Mouse (Mus musculus) ovary, postnatal 10 days (tissue): Measurements from ENCODE around the gene Celf2.

Experiments used
- DNase-seq: peaks from one replicate; pipeline ENCODE4 v3.0.0; 2022; ENCODE audit warnings: low spot score

Gene Celf2

DNA sequence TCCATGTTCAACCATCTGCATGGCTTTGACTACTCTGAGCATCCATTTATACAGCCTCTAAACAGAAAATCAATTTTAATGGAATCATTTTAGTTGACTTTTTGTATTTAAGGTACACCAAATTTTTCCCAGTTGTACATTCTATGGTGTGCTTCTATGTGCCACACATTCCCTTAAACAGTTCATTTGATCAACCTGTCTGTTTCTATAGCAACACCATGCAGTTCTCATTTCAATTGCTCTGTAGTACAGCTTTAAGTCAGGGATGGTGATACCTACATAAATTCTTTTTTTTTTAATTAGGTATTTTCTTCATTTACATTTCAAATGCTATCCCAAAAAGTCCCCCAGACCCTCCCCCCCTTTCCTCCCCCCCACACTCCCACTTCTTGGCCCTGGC lies 831.9 kb downstream of the Celf2 start:
- DNase-seq: no peak

DNA sequence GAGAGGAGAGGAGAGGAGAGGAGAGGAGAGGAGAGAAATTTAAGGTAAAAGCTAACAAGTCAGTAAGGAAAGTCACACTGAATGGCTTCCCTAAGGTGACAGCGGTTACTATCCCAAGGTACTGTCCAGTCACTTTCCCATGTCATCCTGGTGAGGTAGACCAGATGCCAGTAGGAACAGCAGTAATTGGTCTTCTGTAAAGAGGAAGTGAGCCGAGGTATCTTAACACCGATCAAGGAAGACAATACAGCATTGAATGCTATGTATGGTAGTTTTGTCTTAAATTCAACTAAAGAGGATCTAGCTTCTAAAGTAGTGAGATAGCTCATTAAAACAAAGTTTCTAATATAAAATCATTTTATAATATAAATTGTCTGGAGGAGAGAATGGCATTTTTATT lies 835.0 kb downstream of the Celf2 start:
- no peak for DNase-seq

DNA sequence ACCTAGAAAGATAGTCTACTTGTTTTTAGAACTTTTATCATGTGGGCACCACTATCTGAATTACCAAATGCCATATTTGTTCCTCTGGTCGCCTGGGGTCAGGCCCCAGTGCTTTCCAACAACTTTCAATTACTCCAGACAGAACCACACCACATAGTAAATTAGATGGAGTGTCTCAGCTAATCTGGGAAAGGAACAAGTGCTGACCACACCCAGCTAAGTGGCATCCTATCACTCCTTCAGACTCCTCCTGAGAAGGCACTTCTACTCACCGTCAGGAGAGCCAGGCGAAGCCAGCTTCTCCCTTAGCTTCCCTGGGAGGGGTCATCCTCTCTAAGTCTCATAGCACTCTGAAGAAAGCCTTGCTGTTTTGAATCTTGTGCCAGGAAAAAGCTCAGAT lies 835.9 kb downstream of the Celf2 start:
- no peak for DNase-seq

DNA sequence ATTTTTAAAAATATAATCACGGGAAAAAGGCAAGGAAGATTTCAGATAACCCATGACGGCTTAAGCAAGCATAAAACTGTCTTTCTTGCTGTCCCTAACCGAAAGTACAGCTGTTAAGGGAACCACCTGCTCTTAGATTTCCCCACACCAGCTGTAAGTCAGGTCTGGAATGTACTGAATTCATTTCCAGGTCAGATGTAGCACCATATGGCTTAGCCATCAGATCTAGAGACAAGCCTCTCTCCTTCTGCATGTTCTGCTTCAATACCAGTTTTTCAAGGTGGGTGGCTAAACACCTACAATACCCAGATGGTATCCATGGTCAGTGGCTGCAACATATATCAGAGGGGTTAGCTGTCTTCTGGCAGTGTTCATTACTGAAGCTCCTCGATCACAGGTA lies 841.8 kb downstream of the Celf2 start:
- DNase-seq: no peak

DNA sequence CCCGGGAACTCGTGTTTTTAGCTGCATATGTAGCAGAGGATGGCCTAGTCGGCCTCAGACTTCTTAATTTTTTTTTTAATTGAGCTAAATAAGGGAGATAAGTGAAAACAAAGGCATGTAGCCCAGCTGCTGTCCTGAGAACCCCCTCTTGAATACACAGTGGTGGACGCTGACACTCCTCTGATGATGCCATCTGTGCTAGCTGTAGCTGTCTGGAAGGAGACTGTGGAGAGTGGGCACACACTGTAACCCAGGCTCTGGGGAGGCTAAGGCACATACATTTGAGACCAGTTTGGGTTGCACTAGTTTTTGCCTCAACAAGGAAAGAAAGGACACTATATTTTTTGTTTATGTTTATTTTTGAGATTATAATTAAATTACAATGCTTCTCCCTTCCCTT lies 849.5 kb downstream of the Celf2 start:
- DNase-seq: no peak

DNA sequence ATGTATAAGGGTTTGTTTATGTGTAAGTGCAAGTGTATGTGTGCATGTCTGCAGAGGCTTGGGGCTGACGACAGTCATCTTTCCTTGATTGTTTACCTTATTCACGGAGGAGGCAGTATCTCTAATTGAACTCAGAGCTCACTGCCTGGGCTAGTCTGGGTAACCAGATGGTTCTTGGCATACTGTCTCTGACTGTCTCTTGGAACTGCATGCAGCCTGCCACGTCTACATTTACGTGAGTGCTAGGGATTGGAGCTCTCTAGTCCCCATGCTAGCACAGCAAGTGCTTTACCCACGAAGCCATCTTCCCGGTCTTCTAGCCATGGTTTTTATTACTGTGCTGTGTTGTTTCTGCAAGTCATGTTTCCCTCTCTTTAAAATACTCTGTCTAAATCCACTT lies 855.6 kb downstream of the Celf2 start:
- no peak for DNase-seq

DNA sequence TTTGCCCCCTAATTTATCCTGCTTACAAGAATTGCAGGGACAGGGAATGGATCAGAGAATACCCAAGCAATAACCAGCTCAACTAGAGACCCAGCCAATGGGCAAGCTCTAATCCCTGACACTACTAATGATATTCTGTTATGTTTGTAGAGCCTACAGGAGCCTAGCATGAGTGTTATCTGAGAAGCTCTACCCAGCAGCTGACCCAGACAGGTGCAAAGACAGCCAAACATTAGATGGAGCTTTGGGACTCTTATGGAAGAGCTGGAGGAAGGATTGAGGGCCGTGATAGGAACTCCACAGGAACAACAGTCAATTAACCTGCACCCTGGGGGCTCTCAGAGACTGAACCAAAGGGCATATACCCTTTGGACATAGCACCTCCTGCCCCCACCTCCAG lies 857.7 kb downstream of the Celf2 start:
- DNase-seq: no peak

DNA sequence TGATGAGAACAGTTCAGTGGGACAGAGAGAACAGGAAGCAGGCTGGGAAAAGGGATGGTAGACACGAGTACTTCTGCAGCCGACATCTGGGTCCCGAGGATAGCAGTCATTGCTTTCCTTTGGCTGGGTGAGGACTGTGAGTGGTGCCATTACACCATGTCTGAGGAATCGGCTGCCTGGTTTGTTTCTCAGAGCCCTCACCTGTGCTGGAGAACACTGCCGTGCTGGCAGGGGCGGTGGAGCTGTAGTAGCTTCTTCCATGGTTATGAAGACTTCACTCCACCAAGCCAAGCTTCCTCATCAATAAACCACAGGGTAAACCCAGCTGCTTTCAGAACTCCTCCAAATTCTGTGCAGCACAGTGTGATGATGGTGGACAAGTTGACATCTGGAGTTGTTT lies 860.5 kb downstream of the Celf2 start:
- no peak for DNase-seq

DNA sequence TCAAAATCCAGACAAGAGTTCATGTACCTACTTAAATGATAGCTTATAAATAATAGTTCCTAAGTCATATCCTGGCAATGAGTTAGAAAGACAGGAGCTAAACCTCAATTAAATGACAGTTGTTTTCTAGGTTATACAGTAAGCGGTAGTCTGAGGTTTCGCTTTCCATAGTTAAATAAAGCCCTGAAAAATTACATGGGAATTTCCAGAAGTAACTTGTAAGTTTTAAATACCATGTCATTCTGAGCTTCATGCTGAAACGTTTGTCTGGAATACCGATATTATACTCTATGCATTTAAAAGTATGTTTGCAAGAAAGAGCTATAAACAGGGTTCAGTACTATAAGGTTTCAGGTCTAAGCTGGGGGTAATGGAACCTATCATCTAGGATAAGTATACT lies 862.3 kb downstream of the Celf2 start:
- DNase-seq: no peak

DNA sequence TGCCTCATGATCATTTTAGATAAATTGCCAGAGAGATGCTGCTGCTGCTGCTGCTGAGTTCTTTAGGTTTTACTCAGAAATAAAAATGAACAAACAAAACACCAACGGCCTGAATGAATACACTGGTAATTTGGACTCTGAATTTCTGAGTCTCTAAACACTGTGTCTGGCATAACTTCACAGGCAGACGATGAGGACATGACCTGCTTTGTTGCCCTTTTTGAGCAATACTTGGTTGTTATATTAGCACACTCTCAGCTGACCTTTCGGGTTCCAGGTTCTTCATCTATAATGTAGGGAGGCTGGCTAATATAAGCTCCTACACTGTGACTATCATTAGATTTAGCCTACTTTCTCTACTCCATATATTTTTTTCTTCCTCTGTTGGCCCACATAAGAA lies 863.0 kb downstream of the Celf2 start:
- no peak for DNase-seq

DNA sequence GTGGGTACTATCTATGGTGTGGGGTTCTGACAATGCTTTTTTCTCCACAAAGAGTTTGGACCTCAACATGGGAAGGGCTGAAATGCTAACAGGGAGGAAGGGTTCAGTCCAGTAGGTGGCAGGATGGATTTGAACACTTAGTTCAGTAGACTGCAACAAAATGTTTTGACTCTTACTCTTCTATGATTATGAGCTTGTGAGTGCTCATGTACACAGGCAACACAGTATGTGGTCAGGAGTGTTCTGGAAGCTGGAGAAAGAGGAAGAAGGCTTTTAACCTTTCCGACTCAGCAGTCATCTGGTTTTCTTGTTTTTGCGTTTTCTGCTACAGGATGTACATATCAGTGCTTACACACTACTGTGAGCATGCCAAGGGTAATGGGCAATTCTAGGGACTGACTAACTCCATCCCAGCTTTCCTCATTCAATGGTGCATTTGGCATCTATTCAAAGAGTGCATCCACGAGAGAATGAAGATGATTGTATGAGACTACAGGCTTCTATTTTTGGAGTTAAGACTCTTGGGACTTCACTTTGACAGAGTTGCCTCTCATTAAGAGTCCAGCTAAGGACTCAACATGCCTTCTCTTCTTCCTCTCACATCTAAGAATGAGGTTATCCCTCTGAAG lies 867.0 kb downstream of the Celf2 start:
- no peak for DNase-seq

DNA sequence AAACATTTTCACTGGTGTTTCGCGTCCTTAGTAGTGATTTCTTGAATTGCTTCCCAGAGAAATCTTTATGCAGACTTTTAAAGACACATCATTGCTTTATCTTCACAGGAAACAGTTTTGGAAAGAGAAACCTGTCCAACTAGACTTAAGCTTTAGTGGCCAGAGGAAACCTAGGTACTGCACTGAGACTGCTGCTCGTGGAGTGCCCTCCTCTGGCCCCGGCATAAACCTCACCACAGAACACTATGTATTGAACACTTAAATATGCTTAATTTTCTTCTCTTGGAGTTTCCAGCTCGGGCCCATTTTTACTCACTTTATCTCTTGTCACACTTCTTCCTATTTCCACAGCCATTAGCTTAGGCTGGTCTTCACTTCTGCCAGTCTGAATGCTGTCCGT lies 870.0 kb downstream of the Celf2 start:
- no peak for DNase-seq

DNA sequence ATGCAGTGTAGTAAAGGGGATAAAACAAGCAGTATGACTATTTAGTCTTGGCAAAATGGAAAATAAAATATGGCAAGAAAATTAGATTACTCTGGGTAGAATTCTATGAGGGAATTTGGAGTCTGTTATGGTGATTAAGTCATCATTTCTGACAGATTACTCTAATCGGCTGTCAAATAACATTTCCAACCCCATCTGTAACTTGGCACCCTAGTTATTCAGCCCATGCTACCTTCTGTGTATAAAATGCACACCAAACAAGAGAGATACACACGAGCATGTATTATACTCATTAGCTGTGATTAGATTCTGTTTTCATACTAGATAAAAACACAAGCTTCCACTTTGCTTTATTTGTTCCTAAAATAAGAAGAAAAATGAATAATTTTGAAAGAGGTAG lies 872.2 kb downstream of the Celf2 start:
- DNase-seq: no peak

DNA sequence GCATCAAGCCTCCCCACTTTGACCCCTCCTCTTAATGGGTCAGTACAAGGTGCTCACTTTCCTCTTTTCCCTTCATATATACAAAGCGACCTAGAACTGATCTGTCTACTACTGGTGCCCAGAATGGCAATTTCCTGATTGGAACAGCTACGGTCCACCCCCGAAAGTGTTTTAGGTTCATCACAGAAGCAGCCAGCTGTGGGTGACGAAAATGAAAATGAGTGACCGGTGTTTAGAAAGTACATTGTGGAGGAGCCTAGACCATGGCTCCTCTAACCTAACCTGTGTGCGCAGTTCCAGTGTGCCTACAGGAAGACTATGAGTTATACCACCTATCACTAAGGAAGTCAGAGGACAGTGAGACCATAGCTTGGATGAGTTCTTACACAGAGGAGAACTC lies 874.5 kb downstream of the Celf2 start:
- no peak for DNase-seq

DNA sequence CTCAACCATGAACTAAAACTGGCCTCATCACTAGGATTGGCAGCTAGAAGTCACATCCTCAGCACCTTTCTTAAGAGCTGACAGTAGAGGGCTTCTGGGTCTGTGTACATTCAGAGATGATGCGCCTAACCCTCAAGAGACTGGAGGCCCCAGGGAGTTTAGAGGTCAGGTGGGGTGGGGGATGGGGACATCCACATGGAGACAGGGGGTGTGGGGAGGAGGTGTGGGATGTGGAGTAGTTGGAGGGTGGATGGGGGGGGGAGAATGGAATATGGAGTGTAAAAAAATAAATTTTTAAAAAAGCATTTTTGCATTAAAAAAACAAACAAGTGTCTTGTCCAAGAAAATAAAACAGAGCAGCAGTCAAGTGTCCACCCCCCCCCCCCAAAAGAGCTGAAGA lies 876.2 kb downstream of the Celf2 start:
- DNase-seq: no peak

DNA sequence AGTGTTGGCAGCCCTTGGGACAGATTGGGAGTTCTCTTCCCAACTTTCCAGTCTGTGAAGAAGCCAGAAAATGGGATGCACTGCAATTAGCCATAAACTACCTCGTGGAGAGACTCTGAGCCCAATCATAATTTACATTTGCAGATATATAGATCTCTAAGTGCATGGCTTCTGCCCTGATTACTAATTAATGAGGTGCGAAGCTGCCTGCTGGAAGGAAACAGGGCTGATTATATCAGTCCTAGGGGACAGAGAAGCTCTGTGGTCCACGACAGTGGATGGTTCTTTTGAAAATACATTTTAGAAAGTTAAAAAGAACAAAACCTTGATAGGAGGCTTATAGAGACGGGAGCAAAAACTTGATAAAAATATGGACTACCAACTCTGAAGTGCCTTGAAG lies 885.6 kb downstream of the Celf2 start:
- no peak for DNase-seq

DNA sequence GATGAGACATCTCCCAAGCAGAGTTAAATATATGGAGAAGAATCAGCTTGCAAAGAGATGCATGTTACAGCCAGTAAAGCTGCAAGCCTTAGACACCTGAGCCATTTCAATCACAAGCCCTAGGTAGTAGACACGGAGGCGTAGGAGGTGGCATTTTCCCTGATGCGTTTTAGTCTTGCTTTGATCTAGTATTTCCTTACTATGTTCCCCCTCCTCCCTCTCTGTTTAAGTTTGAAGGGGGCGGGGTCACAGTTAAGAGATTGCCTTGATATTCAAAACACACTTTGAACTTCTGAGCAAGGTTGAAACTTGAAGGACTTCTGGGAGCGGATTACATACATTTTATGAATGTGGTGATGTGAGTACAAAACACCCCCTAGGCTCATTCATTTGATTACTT lies 887.3 kb downstream of the Celf2 start:
- no peak for DNase-seq

DNA sequence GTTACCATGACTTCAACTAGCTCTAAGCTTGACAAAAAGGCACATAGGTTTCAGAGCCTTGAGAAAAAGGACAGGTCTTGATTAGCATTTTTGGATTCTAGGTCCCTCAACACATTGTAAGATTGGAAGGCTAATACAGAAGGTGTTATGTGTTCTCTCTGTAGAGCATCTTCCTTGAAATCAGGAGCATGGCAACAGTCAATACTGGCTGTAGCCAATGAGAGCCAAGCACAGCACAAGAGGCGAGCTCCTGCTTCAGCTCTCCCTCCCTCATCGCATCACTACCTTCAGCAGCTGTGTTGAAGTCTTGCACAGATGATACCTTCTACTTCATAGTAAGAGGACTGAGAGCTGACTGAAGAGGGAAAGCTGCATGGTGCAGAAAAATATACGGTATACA lies 890.5 kb downstream of the Celf2 start:
- DNase-seq: no peak

DNA sequence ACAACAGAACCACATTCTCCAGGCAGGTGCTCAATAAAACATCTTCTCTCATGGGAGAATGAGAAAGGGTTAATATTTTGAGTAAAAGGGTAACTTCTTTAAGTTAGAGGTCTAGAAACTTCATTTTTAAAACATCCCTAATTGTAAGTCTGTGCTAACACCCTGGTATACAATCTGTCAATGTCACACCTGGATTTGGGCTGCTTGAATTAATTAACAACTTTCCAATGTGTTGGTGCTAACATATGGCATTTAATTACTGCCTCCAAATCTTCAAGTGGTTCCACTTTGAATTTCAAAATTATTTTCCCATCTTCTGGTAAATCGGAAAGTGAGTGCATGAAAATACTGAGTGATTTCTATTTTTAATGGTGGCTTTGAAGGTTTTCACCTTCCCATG lies 890.9 kb downstream of the Celf2 start:
- DNase-seq: no peak

DNA sequence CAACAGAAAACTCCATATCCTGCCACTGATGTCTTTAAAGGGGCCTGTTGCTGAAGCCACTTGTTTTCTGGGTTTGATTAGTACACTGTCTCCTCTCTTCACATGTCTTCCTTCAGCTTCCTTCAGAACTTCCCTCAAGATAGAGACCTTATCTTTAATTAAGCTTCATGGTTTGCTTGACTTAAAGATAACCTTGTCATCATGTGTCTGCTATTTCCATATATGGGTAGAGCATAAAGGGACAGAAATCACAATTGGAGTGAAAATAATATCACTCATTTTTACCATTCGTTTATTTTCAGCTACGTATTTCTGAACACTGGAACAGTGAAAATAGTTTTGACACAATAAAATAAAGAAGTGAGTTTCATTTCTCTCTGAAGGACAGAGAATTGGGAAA lies 905.0 kb downstream of the Celf2 start:
- no peak for DNase-seq

DNA sequence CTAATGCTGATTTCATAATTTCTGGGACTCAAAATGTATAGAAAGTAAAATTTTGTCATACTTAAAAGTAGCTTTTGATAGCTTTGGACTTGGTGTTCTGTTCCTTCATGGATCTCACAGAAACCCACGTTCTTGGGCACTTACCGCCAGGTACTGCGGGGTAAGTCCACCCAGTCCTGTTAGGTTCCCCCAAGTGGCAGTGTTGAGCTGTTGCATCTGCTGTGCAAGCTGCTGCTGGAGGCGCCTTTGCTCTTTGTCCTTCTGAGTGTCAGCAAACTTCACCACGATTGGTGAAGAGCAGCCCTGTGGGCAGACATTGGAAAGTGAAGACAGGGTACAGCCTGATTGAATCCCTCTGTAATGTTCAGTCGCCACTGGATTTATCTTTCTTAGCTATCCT lies 905.5 kb downstream of the Celf2 start:
- no peak for DNase-seq

DNA sequence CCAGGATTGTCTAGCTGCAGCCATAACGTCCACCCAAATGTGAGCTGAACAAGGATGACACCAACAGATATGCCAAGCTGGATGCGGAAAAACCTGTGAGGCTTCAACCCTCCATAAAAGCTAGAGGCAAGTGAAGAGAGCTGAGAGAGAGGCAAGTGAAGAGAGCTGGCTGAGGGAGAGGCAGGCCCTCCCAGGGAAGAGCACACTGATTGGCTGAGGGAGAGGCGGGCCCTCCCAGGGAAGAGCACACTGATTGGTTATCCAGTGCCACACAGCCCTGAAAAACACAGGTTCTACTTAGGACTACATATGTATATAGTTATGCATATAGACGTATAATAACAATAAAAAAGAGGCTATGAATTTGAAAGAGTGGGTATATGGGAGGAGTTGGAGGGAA lies 907.2 kb downstream of the Celf2 start:
- no peak for DNase-seq

DNA sequence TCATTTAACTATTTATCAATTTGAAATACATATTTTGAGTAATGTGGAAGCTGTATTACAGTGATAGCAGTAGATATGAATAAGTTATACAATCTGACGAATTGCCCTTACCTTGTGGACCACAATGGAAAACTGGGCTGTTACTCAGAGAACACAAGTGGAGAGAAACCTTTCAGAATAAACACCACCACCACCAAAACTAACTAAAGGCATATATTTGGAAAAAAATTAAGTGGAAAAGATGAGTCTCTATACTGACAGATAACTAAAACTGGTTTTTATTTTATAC lies 910.5 kb downstream of the Celf2 start:
- DNase-seq: no peak

DNA sequence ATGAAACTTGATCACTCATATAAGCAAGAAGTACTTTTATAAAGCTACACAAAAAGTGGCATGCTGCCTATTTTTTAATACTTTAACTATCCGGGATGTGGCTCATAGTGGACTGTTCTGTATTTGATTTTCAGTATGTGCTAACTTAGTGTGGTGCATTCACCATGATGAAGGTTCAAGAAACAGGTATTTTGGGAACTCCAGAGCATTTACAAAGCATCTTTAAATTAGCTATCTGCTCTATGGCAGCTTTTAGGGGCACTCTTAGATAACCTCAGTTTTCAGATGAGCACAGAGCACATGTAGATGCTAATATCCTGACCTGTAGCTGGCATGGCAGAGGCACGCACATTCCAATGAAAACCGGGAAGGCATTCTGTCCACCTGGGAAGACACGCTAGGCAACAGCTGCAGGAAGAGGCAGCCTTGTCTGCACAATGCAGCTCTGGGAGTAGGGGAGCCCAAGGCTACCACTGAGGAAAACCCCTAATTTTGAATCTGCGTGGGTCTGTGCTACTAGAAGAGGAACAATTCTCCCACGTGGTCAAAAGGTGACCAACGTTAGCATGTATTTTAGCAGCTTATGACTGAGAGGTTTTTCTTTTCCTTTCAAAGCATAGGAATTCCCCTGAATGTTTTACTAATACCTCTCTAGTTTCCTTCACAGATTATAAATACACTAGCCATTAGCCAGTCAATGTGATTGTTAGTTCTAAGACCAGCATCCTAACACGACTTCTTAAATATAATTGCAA lies 911.1 kb downstream of the Celf2 start:
- DNase-seq: no peak

DNA sequence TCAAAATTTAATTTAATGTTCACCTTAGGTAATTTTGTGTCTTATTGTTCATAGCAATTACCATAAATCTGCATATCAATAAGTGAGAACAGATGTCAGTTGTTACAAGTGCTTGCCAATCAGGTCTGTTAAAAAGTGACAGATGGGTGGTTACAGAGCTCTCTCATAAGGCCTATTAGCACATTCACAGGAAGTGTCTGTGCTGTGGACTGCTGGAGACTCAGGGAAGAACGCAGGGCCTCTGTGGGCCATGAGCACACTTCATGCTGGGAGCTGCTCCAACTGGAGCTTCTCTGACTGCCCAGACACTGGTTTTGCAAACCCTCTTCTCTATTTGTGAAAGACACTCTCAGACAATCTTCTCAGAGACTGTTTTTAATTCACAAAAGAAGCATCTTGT lies 914.6 kb downstream of the Celf2 start:
- no peak for DNase-seq
